Mouse (Mus musculus): Measurements from ENCODE around the gene Sgo2a. TPM values are rescaled to one million over a fixed set of nuclear protein-coding genes. Genes with fewer than 3 reads are reported as not detected.
"Not testable (repeated sequence)": the region's sequence is repeated elsewhere in the genome, so short reads cannot be mapped to it uniquely, and the experiment has no call there.

The Sgo2a gene
- polyA plus RNA-seq, 1 experiment, result 0.29 TPM

GRCm38 (mm10) chr1:57969327-57970271 lies 26.2 kb upstream of the Sgo2a start:
- Histone ChIP-seq H3K4me1 (peaks cover 37% of the 10 kb centered on the region), H3K27me3 (replicated peaks) (no peaks in the 10 kb centered on the region), H3K4me3 (replicated peaks) (peak overlapping the region; percentile 96), H3K9me3 (no peaks in the 10 kb centered on the region), H3K36me3 (replicated peaks; ENCODE audit: low read length) (peaks cover 33% of the 10 kb centered on the region)
- TF ChIP-seq FLI1 (IDR thresholded peaks at IDR 0.05; ENCODE audit: low read length) (no peak), GATA1 (IDR thresholded peaks at IDR 0.05; ENCODE audit: borderline replicate concordance, low read length) (no peak)

- Histone ChIP-seq H3K4me3 (replicated peaks) (no peak overlapping the region), H3K9me3 (no peaks in the 10 kb centered on the region), H3K27me3 (replicated peaks) (peaks cover under 1% of the 10 kb centered on the region), H3K4me1 (peaks cover 37% of the 10 kb centered on the region), H3K36me3 (replicated peaks; ENCODE audit: low read length) (peaks cover 13% of the 10 kb centered on the region)
- TF ChIP-seq GATA1 (IDR thresholded peaks at IDR 0.05; ENCODE audit: borderline replicate concordance, low read length) (no peak), FLI1 (IDR thresholded peaks at IDR 0.05; ENCODE audit: low read length) (no peak)
Measured at GRCm38 (mm10) chr1:57971588-57971987, 24.2 kb upstream of the Sgo2a start.

DNA sequence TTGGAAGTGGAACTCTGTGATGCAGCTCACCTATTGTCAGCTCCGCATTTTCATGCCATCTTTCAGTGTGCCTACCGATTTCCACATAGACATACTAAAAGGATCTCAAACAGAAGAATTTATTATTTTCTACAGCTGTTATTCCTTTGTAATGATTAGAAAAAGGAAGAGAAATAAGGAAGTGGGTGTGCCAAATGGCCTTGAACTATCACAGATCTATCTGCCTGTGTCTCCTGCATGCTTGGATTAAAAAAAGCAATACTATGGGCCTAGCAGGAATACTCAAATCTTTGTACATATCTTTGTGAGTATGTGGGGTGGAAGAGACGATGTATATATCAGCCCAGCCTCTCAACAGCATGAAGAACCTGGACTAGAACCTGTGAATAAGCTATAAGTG lies 18.9 kb upstream of the Sgo2a start:
- no peaks in the 10 kb centered on the region for H3K9me3 ChIP-seq

GRCm38 (mm10) chr1:57989052-57989600 lies 6.6 kb upstream of the Sgo2a start:
- no peaks in the 10 kb centered on the region for H3K9me3 ChIP-seq
- H3K4me3 ChIP-seq (replicated peaks), result peak overlapping the region; percentile 2
- H3K4me1 ChIP-seq, result peaks cover 8% of the 10 kb centered on the region
- TF ChIP-seq FLI1 (IDR thresholded peaks at IDR 0.05; ENCODE audit: low read length) (no peak), GATA1 (IDR thresholded peaks at IDR 0.05; ENCODE audit: borderline replicate concordance, low read length) (no peak)
- H3K36me3 ChIP-seq (replicated peaks; ENCODE audit: low read length), result no peaks in the 10 kb centered on the region
- H3K27me3 ChIP-seq (replicated peaks), result peaks cover 2% of the 10 kb centered on the region

More for the DNA sequence above, 18.9 kb upstream of the Sgo2a start:
- Histone ChIP-seq H3K27me3 (replicated peaks) (peaks cover 2% of the 10 kb centered on the region), H3K4me3 (replicated peaks) (no peak overlapping the region), H3K36me3 (replicated peaks; ENCODE audit: low read length) (no peaks in the 10 kb centered on the region), H3K4me1 (peaks cover 9% of the 10 kb centered on the region)
- TF ChIP-seq GATA1 (IDR thresholded peaks at IDR 0.05; ENCODE audit: borderline replicate concordance, low read length), result no peak
- TF ChIP-seq FLI1 (IDR thresholded peaks at IDR 0.05; ENCODE audit: low read length), result no peak

GRCm38 (mm10) chr1:57991277-57991676 lies 4.5 kb upstream of the Sgo2a start:
- Histone ChIP-seq H3K9me3 (no peaks in the 10 kb centered on the region), H3K4me1 (peaks cover 12% of the 10 kb centered on the region), H3K4me3 (replicated peaks) (no peak overlapping the region), H3K27me3 (replicated peaks) (peaks cover 2% of the 10 kb centered on the region), H3K36me3 (replicated peaks; ENCODE audit: low read length) (no peaks in the 10 kb centered on the region)
- TF ChIP-seq FLI1 (IDR thresholded peaks at IDR 0.05; ENCODE audit: low read length) (no peak), GATA1 (IDR thresholded peaks at IDR 0.05; ENCODE audit: borderline replicate concordance, low read length) (no peak)

DNA sequence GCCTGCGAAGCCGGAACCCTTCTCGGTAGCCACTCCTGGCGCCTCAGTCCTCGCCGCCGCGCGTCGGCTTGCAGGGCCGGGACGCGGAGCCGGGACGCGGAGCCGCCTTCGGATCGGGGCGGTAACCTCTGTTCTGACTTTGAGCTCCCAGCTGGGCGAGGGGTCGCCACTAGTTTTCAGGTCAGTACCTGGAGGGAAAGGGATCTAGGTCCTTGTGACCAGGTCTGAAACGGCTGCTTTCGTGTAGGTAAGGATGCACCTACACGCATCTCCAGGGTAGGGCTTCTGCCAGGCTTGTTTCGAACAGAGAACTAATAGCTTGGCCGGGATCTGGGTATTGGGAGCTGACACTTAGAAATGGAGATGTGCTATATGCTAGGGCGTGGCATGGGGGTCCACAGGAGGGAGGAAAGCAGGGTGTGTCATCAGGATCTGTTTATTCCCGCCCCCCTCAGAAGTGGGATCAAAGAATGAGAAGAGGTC lies 403 bp downstream of the Sgo2a start:
- no peaks in the 10 kb centered on the region for H3K27me3 ChIP-seq (replicated peaks)
- TF ChIP-seq FLI1 (IDR thresholded peaks at IDR 0.05; ENCODE audit: low read length), result no peak
- TF ChIP-seq GATA1 (IDR thresholded peaks at IDR 0.05; ENCODE audit: borderline replicate concordance, low read length), result no peak
- peak overlapping the region; percentile 98 for H3K4me3 ChIP-seq (replicated peaks)
- H3K36me3 ChIP-seq (replicated peaks; ENCODE audit: low read length), result peaks cover 13% of the 10 kb centered on the region
- peaks cover 24% of the 10 kb centered on the region for H3K4me1 ChIP-seq
- H3K9me3 ChIP-seq, result no peaks in the 10 kb centered on the region

- no peaks in the 10 kb centered on the region for H3K9me3 ChIP-seq
- H3K4me1 ChIP-seq, result peaks cover 24% of the 10 kb centered on the region
- peaks cover 27% of the 10 kb centered on the region for H3K36me3 ChIP-seq (replicated peaks; ENCODE audit: low read length)
- no peaks in the 10 kb centered on the region for H3K27me3 ChIP-seq (replicated peaks)
- H3K4me3 ChIP-seq (replicated peaks), result no peak overlapping the region
- TF ChIP-seq FLI1 (IDR thresholded peaks at IDR 0.05; ENCODE audit: low read length), result no peak
- no peak for TF ChIP-seq GATA1 (IDR thresholded peaks at IDR 0.05; ENCODE audit: borderline replicate concordance, low read length)
Measured at GRCm38 (mm10) chr1:57998146-57998545, 2.4 kb downstream of the Sgo2a start.

- peaks cover 52% of the 10 kb centered on the region for H3K36me3 ChIP-seq (replicated peaks; ENCODE audit: low read length)
- not testable (repeated sequence) for H3K9me3 ChIP-seq
Measured at GRCm38 (mm10) chr1:58006388-58006787, 10.6 kb downstream of the Sgo2a start.

DNA sequence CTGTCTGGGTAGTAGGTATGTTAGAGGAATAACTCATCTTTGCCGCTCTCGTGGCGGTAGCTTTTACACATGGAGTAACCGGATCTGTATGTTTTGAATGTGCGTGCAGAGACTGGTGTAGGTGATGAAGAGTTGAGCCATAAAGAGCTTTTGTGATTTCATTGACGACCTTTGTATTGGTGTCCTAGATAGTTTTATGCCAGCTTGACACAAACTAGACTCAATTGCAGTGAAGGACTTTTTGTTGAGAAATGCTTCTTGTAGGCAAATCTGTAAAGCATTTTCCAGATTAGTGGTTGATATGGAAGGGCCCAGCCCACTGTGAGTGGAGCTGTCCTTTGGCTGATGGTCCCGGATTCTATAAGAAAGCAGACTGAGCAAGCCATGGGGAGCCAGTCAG lies 23.1 kb downstream of the Sgo2a start, which contains the start of gene Kctd18:
TSS of gene Kctd18 (minus strand) at position 101 of the 400 bp plus-strand sequence.
- peaks cover 4% of the 10 kb centered on the region; the same call in 1 of the 2 replicates for H3K9me3 ChIP-seq
- no peak within 1 kb of the TSS for H3K4me3 ChIP-seq (replicated peaks)
- H3K4me1 ChIP-seq, result no peaks in the 10 kb centered on the region
- no peaks in the 10 kb centered on the region for H3K27me3 ChIP-seq (replicated peaks)
- no peak for TF ChIP-seq FLI1 (IDR thresholded peaks at IDR 0.05; ENCODE audit: low read length)
- no peak for TF ChIP-seq GATA1 (IDR thresholded peaks at IDR 0.05; ENCODE audit: borderline replicate concordance, low read length)
- H3K36me3 ChIP-seq (replicated peaks; ENCODE audit: low read length), result peaks cover 93% of the 10 kb centered on the region

More at GRCm38 (mm10) chr1:58006388-58006787, 10.6 kb downstream of the Sgo2a start:
- H3K4me1 ChIP-seq; H3K4me3 ChIP-seq (replicated peaks); H3K27me3 ChIP-seq (replicated peaks): not testable (repeated sequence)

DNA sequence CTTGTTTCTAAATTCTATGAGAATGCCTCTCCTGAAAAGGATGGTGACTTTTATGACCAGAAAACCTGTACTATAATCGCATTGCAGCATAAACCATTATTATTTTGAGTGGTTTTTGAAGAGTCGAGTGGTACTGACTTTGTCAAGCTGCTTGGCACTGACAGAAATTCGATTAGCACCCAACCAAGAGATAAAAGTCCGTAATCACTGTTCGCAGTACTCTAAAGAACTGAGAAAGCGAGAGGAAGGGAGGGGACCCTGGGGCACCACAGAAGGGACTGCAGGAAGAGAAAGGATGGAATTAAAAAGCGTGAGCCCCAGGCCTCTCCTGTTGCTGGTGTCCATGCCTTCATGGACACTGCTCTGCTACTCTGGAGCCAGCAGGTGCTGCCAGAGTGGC lies 31.9 kb downstream of the Sgo2a start:
- Histone ChIP-seq H3K4me1 (peaks cover 46% of the 10 kb centered on the region), H3K4me3 (replicated peaks) (peak overlapping the region; percentile 72), H3K36me3 (replicated peaks; ENCODE audit: low read length) (peaks cover 26% of the 10 kb centered on the region), H3K9me3 (no peaks in the 10 kb centered on the region), H3K27me3 (replicated peaks) (peaks cover 23% of the 10 kb centered on the region)
- TF ChIP-seq FLI1 (IDR thresholded peaks at IDR 0.05; ENCODE audit: low read length) (no peak), GATA1 (IDR thresholded peaks at IDR 0.05; ENCODE audit: borderline replicate concordance, low read length) (no peak)

All from megakaryocyte, embryonic 14.5 days (primary cell).